In the genomic region with DNA sequence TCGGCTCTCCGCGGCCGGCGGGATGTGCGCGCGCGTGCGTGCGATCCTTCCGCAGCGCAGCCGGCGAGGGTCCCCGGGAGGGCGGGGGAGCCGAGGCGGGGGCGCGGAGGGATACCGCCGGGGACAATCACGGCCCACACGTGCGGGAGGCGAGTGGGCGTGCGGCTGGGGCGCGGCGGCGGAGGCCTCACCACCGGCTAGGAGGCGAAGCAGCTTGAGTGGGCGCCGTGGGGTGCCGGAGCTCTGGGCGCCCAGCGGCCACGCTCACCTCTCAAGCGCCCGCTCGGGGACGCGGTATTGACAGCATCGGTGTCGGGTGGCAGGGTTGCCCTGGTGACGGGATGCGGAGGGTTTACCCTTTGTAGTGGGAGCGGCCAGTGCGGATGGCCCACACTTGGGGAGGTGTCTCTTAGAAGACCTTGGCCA, we compare ENCODE assay signal across 8 mouse cellular contexts. TPM values are rescaled to one million over a fixed set of nuclear protein-coding genes. Genes with fewer than 3 reads are reported as not detected.
DNase-seq lines count a peak whose midpoint lies in the region; ATAC-seq and TF ChIP-seq lines count a peak whose summit lies in the region.

A gene (minus strand): TSS at position 320 of the 426 bp plus-strand sequence.

- H3K9me3 ChIP-seq in MEL (replicated peaks; ENCODE audit: insufficient read depth, low read length), result no peaks in the 10 kb centered on the region
- no peaks in the 10 kb centered on the region; the same call in 1 of the 2 replicates for H3K9me3 ChIP-seq in lung, postnatal 0 days (ENCODE audit: low read length)

- peak; percentile 37 to 44 for ATAC-seq in hematopoietic stem cell, adult 5-6 weeks (replicated peaks in 1 of 2; ENCODE audit: insufficient read depth in 1 of 2, low FRiP score in 2 of 2, low TSS enrichment in 1 of 2, low read depth in 1 of 2, poor library complexity in 2 of 2, severe bottlenecking in 2 of 2)
- peak; percentile 85 for ATAC-seq in lung, postnatal 0 days

- peaks cover 0 to 5% of the 10 kb centered on the region in 2 experiments; a peak in 2 of 4 replicates for H3K36me3 ChIP-seq in MEL (ENCODE audit: control insufficient read depth in 1 of 2, insufficient read depth in 2 of 2, low read length in 2 of 2)
- H3K36me3 ChIP-seq in lung, postnatal 0 days (ENCODE audit: insufficient read depth, low read length), result no peaks in the 10 kb centered on the region

- no peak for TF ChIP-seq POLR2A in MEL (IDR thresholded peaks at IDR 0.05; ENCODE audit: control insufficient read depth in 1 of 2, insufficient read depth in 1 of 2, low read depth in 1 of 2, low read length in 2 of 2, poor library complexity in 1 of 2)
- TF ChIP-seq POLR2A in cerebellum, adult 2 months (IDR thresholded peaks at IDR 0.05; ENCODE audit: borderline replicate concordance, insufficient read depth, low read length), result no peak

- no peaks in the 10 kb centered on the region for H3K27me3 ChIP-seq in MEL (ENCODE audit: control insufficient read depth in 1 of 2, insufficient read depth in 2 of 2, low read length in 2 of 2)
- H3K27me3 ChIP-seq in cerebellum, adult 2 months (ENCODE audit: control insufficient read depth, insufficient read depth, low read length), result no peaks in the 10 kb centered on the region
- no peaks in the 10 kb centered on the region for H3K27me3 ChIP-seq in lung, postnatal 0 days (replicated peaks; ENCODE audit: insufficient read depth, low read length)

- H3K4me3 ChIP-seq in MEL (ENCODE audit: control insufficient read depth in 1 of 2, insufficient read depth in 1 of 2, low read depth in 2 of 2, low read length in 2 of 2), result peak within 1 kb of the TSS; percentile 77 to 98
- peak within 1 kb of the TSS; percentile 99 for H3K4me3 ChIP-seq in cerebellum, adult 2 months (replicated peaks; ENCODE audit: insufficient read depth, low read depth, low read length)
- H3K4me3 ChIP-seq in lung, postnatal 0 days (ENCODE audit: low read depth, low read length), result peak within 1 kb of the TSS; percentile 84

- DNase-seq in MEL (ENCODE audit: low read depth, low spot score), result peak; percentile 70
- peak; percentile 83 to 85 for DNase-seq in cerebellum, adult 2 months
- peak in 1 of 2 experiments; percentile 79 for DNase-seq in frontal cortex, adult 2 months (ENCODE audit: extremely low spot score in 1 of 2, low spot score in 1 of 2)
- DNase-seq in layer of hippocampus, postnatal 10 days (ENCODE audit: low spot score in 2 of 2), result peak; percentile 87 to 91
- DNase-seq in lung, postnatal 0 days (ENCODE audit: low spot score), result peak; percentile 66
- DNase-seq in retina, adult 2 months (ENCODE audit: low read depth, low spot score), result peak; percentile 64
- peak; percentile 88 for DNase-seq in thymus, postnatal 4 days

- peak within 1 kb of the TSS; percentile 58 for H3K9ac ChIP-seq in MEL (ENCODE audit: control insufficient read depth, low read depth, low read length, poor library complexity, severe bottlenecking)
- peak within 1 kb of the TSS; percentile 55 for H3K9ac ChIP-seq in lung, postnatal 0 days (replicated peaks; ENCODE audit: low read depth)

- H3K4me2 ChIP-seq in lung, postnatal 0 days (replicated peaks; ENCODE audit: low read depth, low read length), result peak within 1 kb of the TSS; percentile 99

- H3K79me2 ChIP-seq in MEL (ENCODE audit: control insufficient read depth, insufficient read depth, low read length, poor library complexity), result no peaks in the 10 kb centered on the region; the same call in 1 of the 2 replicates

- whole genome bisulfite sequencing in cerebellum, adult 2 months, result 0% methylated on average over 41 of the region's 52 CpGs
- WGBS in lung, postnatal 0 days, result 1% methylated on average over 37 of the region's 52 CpGs

- no peak for TF ChIP-seq EP300 in MEL (IDR thresholded peaks at IDR 0.05; ENCODE audit: low read depth in 1 of 2, low read length in 2 of 2)
- no peak for TF ChIP-seq EP300 in lung, postnatal 0 days (IDR thresholded peaks at IDR 0.05)

- TF ChIP-seq RAD21 in MEL (IDR thresholded peaks at IDR 0.05; ENCODE audit: low read depth, low read length), result no peak

- peaks cover 0 to 12% of the 10 kb centered on the region in 2 experiments; a peak in 2 of 4 replicates for H3K4me1 ChIP-seq in MEL (ENCODE audit: control insufficient read depth in 1 of 2, insufficient read depth in 2 of 2, low read length in 2 of 2)
- no peaks in the 10 kb centered on the region for H3K4me1 ChIP-seq in cerebellum, adult 2 months (ENCODE audit: control insufficient read depth, insufficient read depth, low read length)
- H3K4me1 ChIP-seq in lung, postnatal 0 days (ENCODE audit: insufficient read depth, low read depth, low read length), result no peaks in the 10 kb centered on the region

- H3K27ac ChIP-seq in MEL (ENCODE audit: control insufficient read depth, low read depth, low read length), result no peak within 1 kb of the TSS
- H3K27ac ChIP-seq in cerebellum, adult 2 months (ENCODE audit: insufficient read depth, low read length), result peak within 1 kb of the TSS; percentile 82
- H3K27ac ChIP-seq in lung, postnatal 0 days (ENCODE audit: low read length), result peak within 1 kb of the TSS; percentile 64

- no peak for TF ChIP-seq CTCF in MEL (IDR thresholded peaks at IDR 0.05 in 2 of 3, conservative IDR thresholded peaks at IDR 0.05 in 1 of 3; ENCODE audit: control insufficient read depth in 1 of 3, insufficient read depth in 1 of 3, low read depth in 2 of 3, low read length in 3 of 3, poor library complexity in 1 of 3, severe bottlenecking in 1 of 3)
- no peak for TF ChIP-seq CTCF in cerebellum, adult 2 months (IDR thresholded peaks at IDR 0.05; ENCODE audit: borderline replicate concordance, insufficient read depth, low read depth, low read length)
- no peak for TF ChIP-seq CTCF in lung, postnatal 0 days (IDR thresholded peaks at IDR 0.05)

TF ChIP-seq in MEL, 35 proteins besides CTCF, POLR2A, EP300 and RAD21:
- TF ChIP-seq POLR2AphosphoS5 (IDR thresholded peaks at IDR 0.05; ENCODE audit: borderline replicate concordance, low read depth, low read length) (no peak), MAFK (IDR thresholded peaks at IDR 0.05; ENCODE audit: borderline replicate concordance, low read depth, low read length) (no peak), MAX (IDR thresholded peaks at IDR 0.05; ENCODE audit: low read length) (no peak), USF2 (IDR thresholded peaks at IDR 0.05; ENCODE audit: borderline replicate concordance in 1 of 2, insufficient read depth in 1 of 2, low read depth in 1 of 2, low read length in 2 of 2) (no peak), NRF1 (IDR thresholded peaks at IDR 0.05; ENCODE audit: insufficient read depth, low read depth, low read length, poor library complexity, severe bottlenecking) (0 out of 2 replicates have a peak, but pooled peaks have one; percentile 46), UBTF (IDR thresholded peaks at IDR 0.05; ENCODE audit: borderline replicate concordance, insufficient read depth, low read depth, low read length) (no peak), BHLHE40 (IDR thresholded peaks at IDR 0.05; ENCODE audit: borderline replicate concordance, low read depth, low read length) (peak; percentile 77; the same call in 1 of the 2 replicates), USF1 (IDR thresholded peaks at IDR 0.05; ENCODE audit: low read depth, low read length) (no peak), GATA1 (IDR thresholded peaks at IDR 0.05; ENCODE audit: low read depth, low read length) (no peak), MYC (IDR thresholded peaks at IDR 0.05; ENCODE audit: low read depth, low read length) (no peak), MXI1 (IDR thresholded peaks at IDR 0.05; ENCODE audit: low read depth, low read length) (no peak; the same call in 1 of the 2 replicates), TAL1 (IDR thresholded peaks at IDR 0.05; ENCODE audit: low read length) (no peak), HCFC1 (IDR thresholded peaks at IDR 0.05; ENCODE audit: low read depth, low read length) (0 out of 2 replicates have a peak, but pooled peaks have one; percentile 16), KAT2A (conservative IDR thresholded peaks at IDR 0.05; ENCODE audit: low read depth, low read length) (no peak), E2F4 (IDR thresholded peaks at IDR 0.05; ENCODE audit: borderline replicate concordance, low read depth, low read length) (no peak), TBP (IDR thresholded peaks at IDR 0.05; ENCODE audit: low read depth, low read length) (no peak), NELFE (IDR thresholded peaks at IDR 0.05; ENCODE audit: low read depth, low read length) (no peak), ZKSCAN1 (IDR thresholded peaks at IDR 0.05; ENCODE audit: low read depth, low read length) (no peak), MYB (IDR thresholded peaks at IDR 0.05; ENCODE audit: low read depth, low read length) (no peak), MAZ (IDR thresholded peaks at IDR 0.05; ENCODE audit: low read depth, low read length) (peak; percentile 61), SMC3 (IDR thresholded peaks at IDR 0.05; ENCODE audit: low read depth, low read length) (no peak), RCOR1 (IDR thresholded peaks at IDR 0.05; ENCODE audit: low read depth, low read length) (no peak), ZMIZ1 (IDR thresholded peaks at IDR 0.05; ENCODE audit: low read depth, low read length) (no peak)
TF ChIP-seq in MEL: peak in this region for 4.

RNA-seq across cellular contexts. Expression of the gene that starts here (rescaled TPM):
- 1.9 and 4.4 TPM in 2 replicates for total RNA-seq in MEL (2012; rRNA removed)
- polyA plus RNA-seq in MEL (2012; ENCODE audit: insufficient read depth in 1 of 2, insufficient read length in 2 of 2, low read depth in 1 of 2, low replicate concordance in 2 of 2, missing spikeins in 1 of 2), result 1 to 10 TPM in 1 of 2 experiments, not detected in 1; 4.4 TPM
- polyA plus RNA-seq in cerebellum, adult 2 months (2012; rRNA removed), result 353 and 396 TPM in 2 replicates
- polyA plus RNA-seq in frontal cortex, adult 2 months (2012; rRNA removed), result 540 and 560 TPM in 2 replicates
- total RNA-seq in hematopoietic stem cell, adult 5-6 weeks (2017), result 0.30 TPM in 1 of 2 replicates, not detected in the other
- 100 to 1,000 TPM; 528 to 569 TPM for total RNA-seq in layer of hippocampus, postnatal 10 days (2021)
- 24.9 and 28.9 TPM in 2 replicates for polyA plus RNA-seq in lung, postnatal 0 days (2015; fragmentation: Nextera tagmentation; extraction: Ambion mirVana)

Comparison
In these comparisons a context has a peak if more than half of its experiments do, and no peak if none do; other contexts are left out.
1. RNA of the gene that starts here (total RNA-seq): 528 to 569 TPM in layer of hippocampus, postnatal 10 days; 1.9 to 4.4 TPM in MEL and 0.30 TPM in hematopoietic stem cell, adult 5-6 weeks; every median in the first group is over 10 times any median in the second.
2. RNA of the gene that starts here (polyA plus RNA-seq): 540 to 560 TPM in frontal cortex, adult 2 months and 353 to 396 TPM in cerebellum, adult 2 months; 24.9 to 28.9 TPM in lung, postnatal 0 days and 4.4 TPM in MEL; every median in the first group is over 10 times any median in the second.
3. Peak in ATAC-seq in hematopoietic stem cell, adult 5-6 weeks; RNA of the gene not detected or under 1 TPM.
4. Peak in every context shown above with its lines, with median percentiles within 50 percentile points of each other: H3K4me3 ChIP-seq.